Mouse (Mus musculus): ENCODE data around the gene Tpd52l2. TPM values are rescaled to one million over a fixed set of nuclear protein-coding genes. Genes with fewer than 3 reads are reported as not detected.
A peak's percentile ranks its signal among the peaks of the same experiment; 100 is the strongest.

Tpd52l2 gene
- 10 to 100 TPM; 62.9 to 67.7 TPM for total RNA-seq (2021)

DNA sequence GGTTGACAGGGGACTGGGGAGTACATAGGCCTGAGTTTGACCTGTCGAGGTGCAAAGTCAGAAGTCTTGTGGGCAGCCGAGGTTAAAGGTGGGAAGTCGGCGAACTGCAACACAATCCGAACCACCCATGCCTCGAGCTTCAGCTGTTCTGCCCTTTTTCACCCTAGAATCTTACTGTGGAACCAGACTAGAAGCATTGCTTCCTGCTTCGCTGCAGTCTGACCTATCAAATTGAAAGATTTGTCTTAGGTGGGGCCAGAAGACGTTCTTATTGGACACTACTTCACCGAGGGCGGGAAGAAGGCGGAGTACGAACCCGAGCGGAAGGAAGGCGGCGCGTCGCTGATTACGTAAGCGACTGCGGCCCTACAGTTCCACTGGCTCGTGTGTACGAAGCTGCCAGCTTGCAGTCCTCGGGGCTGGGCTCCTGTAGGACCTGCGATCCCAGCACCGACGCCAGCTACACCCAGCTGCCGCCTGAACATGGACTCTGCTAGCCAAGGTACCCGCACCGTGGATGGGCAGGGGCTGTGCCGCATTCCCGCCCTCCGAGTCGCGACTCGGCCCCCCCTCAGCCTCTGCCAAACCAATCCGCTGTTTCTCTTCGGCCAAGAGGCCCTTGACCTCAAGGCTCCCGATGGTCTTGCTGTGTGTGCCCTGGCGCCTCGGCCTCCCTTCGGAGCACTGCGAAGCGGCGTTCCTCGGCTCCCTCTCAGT lies at the start of gene Tpd52l2:
Gene Tpd52l2, plus strand, starts transcription at position 312 of the 717 bp plus-strand sequence.
- peak; percentile 87 to 89 for DNase-seq
- intact Hi-C loops (cut with DNase I) = loop anchor here (1.0 to 2.0 kb wide), 3 partner anchors 38 to 105 kb away; partner anchors contain the start of gene Zbtb46

DNA sequence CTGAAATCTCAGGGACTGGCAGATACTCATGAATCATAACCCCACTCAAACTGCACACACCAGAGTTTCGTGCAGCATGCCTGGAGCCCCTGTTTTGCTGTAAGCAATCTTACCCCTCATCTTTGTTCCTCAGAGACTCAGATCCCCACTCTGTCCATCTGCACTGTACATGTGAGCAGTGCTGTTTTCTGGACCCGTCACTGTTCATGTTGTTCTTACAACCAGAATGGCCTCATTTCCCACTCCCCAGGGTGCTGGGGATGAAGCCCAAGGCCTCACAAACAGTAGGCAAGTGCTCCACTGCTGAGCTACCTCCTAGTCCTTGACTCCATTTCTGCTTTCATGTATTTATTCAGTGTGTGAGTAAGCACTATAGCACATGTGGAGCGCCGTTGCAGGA lies 44.8 kb upstream of the Tpd52l2 start:
- intact Hi-C loops (cut with DNase I) = no loop called here

DNA sequence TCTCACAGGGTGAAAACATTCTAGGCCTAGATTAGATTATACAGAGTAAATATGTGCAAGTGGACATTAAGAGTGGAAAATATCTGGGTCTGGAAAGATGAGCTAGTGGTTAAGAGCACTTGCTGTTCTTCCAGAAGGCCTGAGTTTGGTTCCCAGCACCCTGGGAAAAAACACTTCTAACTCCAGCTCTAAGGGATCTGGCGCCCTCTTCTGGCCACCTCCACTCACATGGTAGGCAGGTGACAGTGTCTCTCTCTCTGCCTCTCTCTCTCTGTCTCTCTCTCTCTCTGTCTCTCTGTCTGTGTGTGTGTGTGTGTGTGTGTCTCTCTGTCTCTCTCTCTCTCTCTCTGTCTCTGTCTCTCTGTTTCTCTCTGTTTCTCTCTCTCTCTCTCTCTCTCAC lies 43.7 kb upstream of the Tpd52l2 start:
- intact Hi-C loops (cut with DNase I) = no loop called here
- DNase-seq = no peak

More for the DNA sequence above, 44.8 kb upstream of the Tpd52l2 start:
- DNase-seq = no peak

DNA sequence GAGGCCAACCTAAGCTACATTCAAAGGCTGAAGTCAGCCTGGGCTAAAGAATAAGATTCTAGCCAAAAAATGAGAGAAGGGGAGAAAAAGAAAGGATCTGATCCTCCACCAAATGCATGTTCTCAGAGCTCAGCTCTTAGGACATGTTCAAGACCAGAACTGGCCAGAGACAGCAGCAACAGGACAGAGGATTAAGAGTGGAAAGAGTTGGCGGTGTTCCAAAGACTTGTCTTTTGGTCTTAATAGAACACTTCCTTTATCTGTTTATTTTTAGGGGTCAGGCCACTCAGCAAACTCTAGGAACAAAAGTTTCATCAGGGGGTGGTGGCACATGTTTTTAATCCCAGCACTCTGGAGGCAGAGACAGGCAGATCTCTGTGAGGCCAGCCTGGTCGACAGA lies 41.0 kb upstream of the Tpd52l2 start:
- intact Hi-C loops (cut with DNase I) = loop anchor here (5.0 kb wide), 1 partner anchor 39 kb away; no protein-coding TSS in a partner anchor

DNA sequence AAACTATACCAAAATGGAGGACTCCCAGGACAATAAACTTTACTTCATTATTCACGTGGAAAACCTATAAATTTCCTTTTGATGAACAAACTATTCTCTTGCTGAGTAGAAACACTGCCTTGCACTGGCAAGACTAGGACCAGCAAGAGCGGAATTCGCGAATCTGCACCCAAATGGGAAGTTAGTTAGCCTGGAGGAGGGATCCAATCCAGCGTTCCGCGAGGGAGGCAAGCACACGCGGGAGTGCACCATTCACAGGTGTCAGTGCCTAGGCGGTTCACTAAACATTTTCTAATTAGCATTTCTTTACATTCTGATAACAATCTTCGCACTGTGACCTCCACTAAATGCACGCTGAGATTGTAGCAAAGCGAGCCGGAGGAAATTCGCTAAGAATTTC lies 39.1 kb upstream of the Tpd52l2 start:
- intact Hi-C loops (cut with DNase I) = loop anchor here (2.0 to 5.0 kb wide), 3 partner anchors 29 to 41 kb away; partner anchors contain the start of gene Tpd52l2
- peak in 1 of 2 experiments; percentile 25 for DNase-seq

More for the DNA sequence above, 41.0 kb upstream of the Tpd52l2 start:
- DNase-seq = no peak

DNA sequence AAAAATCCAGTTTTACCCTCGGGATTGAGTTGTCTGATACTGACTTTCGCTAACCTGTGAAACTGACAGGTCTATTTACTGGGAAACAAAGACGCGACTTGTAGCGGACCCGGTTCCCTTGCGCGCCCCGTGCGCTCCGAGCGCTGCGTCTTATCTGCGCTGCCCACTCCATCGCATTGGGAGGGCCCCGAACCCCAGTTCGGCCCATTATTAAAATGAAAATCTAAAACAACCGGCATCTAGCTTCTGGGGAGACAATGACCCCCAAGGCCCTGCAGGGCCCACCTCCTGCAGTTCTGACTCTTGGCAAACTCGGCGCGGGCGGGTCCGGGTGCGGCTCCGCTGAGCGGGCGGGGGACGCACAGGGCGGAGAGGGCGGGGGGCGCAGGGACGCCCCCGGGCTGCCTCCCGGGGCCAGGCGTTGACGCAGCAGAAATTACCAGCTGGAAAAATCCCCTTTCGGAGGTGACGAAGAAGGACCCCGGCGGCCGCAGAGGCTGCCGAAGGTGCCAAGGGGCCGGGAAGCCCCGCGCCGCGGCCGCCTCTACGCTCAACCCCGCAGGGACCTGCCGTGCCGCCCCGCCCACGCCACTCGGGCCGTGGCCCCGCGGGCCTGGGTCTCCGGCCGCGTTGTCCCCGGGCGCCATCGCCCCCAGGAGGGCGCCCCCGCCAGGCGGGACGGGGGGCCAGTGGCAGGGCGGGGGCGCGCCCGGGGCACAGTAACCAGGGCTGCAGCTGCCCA lies 38.4 kb upstream of the Tpd52l2 start:
- DNase-seq = peak; percentile 55 to 70
- intact Hi-C loops (cut with DNase I) = loop anchor here (2.0 to 5.0 kb wide), 3 partner anchors 28 to 41 kb away; partner anchors contain the start of gene Tpd52l2

DNA sequence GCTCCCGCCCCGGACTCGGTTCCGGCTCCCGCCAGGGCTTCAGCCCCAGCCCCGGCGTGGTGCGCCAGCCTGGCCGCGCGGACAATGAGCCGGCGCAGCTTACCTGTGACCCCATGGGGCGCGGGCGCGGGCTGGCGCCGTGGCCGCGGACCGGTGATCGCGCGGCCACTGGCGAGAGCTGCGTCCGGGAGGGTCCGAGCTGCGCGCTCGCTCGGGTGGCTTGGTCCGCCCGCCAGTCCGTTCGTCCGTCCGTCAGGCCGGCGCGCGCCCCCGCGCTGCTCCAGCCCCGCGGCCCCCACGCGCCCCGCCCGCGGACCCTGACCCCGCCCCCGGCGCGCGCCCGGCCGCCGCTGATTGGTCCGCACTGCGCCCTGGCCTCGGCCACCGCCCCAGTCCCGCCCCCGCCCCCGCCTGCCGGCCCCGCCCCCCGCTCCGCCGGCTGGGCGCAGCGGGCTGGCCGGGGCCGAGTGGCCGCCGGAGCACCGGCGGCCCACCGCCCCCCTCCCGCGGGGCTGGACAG lies 37.7 kb upstream of the Tpd52l2 start, which contains the start of gene Zbtb46:
Gene Zbtb46, minus strand, starts transcription at position 274 of the 520 bp plus-strand sequence.
- intact Hi-C loops (cut with DNase I) = loop anchor here (2.0 to 5.0 kb wide), 3 partner anchors 28 to 42 kb away; partner anchors contain the start of gene Tpd52l2
- DNase-seq = peak; percentile 89 to 92

DNA sequence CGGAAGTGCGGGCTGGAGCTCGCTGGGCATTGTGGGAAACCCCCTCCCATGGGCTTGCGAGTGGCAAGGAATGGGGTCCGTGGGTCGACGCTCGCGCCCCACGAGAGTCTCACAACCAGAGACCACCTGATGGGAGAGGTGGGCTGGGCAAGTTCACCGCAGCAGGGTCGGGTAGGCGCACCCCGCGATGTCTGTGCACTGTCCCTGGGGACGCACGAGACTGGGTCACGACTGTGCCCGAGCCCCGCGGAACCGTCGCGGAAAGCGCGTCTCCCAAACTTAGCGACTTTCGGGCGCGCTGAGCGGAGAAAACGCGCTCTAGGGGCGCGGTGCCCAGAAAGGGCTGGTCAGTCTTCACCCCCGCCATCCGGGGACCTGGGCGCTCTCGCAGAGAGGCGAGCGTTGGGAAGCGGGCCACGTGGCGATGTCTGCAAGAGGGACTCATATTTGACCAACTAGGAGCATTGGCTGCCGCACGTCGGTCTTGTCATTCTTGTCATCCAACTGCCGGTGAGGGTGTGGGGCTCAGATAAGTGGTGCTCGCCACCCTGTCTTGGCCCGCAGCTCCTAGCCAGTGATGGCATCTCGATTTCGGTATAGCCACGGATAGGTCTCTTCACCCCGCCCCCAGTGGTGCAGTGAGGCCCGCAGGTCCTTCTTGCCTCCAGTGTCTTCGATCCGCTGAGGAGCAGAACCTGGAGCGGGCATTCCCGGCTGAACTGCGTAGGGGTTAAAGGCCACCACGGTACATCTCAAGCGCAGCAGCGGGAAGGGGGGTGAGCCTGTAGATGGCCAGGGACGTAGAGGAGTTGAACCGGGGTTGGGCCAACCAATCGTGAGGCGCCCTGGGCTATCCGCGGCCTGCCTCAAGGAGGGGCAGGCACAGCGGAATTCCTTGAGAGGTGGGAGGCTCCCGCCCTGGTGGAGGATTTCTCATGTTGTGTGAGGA lies 37.0 kb upstream of the Tpd52l2 start:
- intact Hi-C loops (cut with DNase I) = loop anchor here (2.0 to 5.0 kb wide), 4 partner anchors 27 to 212 kb away; partner anchors contain the start of genes Sox18 and Tpd52l2
- peak; percentile 62 to 69 for DNase-seq

DNA sequence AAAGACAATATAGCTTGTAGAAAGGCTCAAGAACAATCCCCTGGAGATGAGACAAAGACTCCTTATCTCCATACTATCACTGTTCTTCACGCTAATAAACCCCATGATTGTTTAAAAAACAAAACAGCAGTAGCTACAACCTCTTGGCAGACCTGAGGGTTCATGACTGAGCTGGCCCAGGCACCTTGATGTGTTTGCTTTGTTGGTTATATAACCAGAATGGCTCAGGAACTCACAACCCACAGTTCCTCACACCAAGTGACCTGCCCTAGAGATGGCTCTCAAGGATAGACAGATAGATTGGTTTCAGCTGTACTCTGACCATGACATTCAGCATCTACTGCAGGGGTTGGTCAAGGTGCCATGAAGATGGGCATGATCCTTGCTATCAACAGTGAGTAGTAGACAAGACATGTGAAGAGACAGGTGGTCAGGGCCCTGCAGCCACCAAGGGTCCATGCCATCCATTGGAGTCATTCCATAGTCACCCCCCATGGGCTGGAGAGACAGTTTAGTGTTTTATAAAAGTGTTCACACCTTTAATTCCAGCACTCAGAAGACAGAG lies 35.3 kb upstream of the Tpd52l2 start:
- intact Hi-C loops (cut with DNase I) = loop anchor here (5.0 kb wide), 1 partner anchor 211 kb away; the partner anchor contains the start of gene Sox18
- no peak for DNase-seq

DNA sequence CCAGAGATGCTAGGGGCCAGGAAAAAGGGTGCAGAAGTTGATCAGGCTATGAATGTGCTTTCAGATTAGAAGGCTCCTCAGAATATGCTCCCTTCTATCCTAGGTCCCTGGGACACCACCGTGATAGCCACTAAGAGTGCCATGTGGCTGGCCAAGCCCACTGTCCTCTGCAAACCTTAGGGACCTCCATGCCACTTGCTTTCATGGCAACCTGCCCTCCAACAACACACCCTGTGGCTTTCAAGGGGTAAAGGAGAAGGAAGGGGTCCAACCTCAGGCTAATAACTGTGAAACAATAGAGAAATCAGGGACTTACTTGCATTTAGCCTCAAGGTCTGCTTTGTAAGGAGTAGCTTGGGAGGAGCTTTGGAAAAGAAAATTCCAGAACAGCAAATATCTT lies 34.3 kb upstream of the Tpd52l2 start:
- no peak for DNase-seq
- intact Hi-C loops (cut with DNase I) = loop anchor here (5.0 kb wide), 1 partner anchor 210 kb away; the partner anchor contains the start of gene Sox18

DNA sequence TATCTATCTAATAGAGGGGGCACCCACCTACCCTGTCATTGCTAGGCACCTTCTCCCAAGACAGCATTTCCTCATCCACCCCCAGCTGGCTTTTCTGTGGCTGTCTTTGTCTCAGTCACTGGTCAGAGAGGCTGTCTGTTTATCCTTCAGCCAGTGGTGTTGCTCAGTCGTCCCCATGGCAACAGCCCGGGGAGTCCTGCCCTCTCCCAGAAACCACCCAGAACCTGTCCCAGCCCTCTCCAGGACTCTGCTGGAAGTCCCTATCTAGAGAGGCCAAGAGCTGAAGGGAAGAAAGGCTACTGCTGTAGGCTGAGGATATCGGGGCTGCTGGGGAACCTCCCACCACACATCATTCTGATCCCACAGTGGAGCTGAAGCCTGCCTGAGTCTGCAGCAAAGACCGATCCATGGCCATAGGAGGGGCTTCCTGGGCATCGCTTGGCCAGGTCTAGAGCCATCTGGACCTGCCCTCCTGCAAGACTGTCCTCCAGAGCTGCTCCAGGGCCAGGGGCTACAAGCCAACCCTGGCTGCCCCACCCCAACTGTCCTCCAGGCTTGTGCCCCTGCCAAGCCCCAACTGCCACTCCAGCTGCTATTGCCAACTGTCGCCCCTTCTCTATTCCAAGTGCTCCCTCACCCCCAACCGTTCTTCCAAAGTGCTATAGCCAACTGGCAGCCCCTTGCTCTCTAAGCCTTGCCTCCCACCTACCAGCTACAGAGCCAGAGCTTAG lies 33.8 kb upstream of the Tpd52l2 start:
- peak; percentile 40 to 47 for DNase-seq
- intact Hi-C loops (cut with DNase I) = loop anchor here (5.0 kb wide), 1 partner anchor 209 kb away; the partner anchor contains the start of gene Sox18

DNA sequence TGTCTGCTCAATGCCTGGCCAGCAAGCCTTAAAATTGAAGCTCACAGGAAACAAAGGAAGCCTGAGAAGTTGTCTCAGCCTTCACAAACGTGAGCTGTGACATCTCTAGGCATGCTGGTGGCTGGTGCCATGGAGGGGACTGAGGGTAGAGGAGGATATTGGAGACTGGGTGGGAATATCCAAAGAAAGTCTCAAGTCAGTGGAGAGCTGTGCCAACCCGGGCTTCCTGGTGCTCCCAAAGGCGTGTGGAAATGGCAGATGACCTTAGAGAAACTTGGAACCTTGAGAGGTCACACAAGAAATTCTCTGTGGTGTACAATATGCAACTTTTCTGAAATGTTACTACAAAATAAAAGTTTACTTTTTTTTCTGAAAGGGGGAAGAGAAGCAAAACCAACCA lies 31.5 kb upstream of the Tpd52l2 start:
- intact Hi-C loops (cut with DNase I) = no loop called here

DNA sequence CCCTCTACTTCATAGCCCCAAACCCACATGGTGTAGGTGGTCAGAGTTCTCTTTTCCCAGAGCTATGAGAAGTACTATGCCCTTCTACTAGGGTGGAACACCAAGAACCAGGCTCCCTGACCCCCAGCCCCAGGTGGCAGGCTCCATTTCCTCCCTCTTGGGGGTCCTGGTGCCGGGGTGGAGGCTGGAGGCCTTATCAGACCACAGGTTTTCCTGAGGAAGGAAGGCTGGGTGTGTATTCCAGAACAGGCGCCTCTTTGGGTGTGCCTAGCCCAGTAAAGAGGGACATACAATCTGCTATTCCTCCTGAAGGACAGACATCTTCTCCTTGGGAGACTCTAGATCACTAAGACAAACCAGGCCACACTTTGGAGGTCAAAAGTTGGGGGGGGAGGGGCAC lies 26.7 kb upstream of the Tpd52l2 start:
- intact Hi-C loops (cut with DNase I) = no loop called here
- DNase-seq = peak; percentile 36 to 48

More for the DNA sequence above, 31.5 kb upstream of the Tpd52l2 start:
- DNase-seq = no peak

DNA sequence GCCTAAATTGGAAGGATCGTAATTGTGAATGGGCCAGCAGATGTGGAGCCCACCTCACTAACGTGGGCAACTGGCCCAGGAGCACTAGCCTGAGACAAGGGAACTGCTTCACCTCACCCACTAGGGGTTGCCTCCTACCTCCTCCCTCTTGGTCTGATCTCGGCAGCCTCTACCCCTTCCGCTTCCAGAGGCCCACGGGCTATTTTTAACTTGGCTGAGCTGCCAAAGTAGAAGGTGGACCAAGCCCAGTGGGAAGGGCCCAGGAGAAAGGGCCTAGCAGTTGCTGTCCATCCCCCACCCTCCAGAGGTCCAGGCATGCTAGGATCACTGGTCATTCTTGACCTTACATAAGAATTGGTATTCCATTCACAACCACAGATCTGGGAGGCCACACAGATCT lies 25.7 kb upstream of the Tpd52l2 start:
- intact Hi-C loops (cut with DNase I) = no loop called here
- peak; percentile 64 to 72 for DNase-seq

DNA sequence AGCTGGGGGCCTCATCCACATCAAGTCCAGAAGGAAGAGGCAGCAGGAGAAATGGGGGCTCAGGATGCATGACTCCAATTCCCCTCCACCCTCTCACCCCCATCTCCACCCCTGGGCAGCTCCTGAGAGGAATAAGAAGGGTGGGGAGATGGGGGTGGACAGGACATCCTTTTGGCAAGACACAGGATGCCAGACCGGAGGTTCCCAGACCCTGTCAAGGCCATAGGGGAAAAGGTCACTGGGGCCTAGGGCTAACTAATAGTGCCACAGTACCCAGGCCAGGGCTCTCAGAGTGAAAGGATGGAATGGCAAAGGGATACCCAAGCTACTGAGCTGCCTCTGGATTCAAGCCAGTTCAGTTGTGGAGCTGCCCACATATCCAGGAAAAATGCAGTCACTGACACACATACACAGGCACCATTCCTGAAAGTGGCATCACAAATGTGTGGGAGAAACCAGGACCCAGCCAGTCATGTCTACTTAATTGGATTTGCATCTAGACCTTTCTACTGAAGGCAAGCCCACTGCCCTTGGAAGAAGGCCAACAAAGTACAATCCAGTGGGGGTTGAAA lies 24.6 kb upstream of the Tpd52l2 start:
- DNase-seq = peak; percentile 17 to 42
- intact Hi-C loops (cut with DNase I) = no loop called here

DNA sequence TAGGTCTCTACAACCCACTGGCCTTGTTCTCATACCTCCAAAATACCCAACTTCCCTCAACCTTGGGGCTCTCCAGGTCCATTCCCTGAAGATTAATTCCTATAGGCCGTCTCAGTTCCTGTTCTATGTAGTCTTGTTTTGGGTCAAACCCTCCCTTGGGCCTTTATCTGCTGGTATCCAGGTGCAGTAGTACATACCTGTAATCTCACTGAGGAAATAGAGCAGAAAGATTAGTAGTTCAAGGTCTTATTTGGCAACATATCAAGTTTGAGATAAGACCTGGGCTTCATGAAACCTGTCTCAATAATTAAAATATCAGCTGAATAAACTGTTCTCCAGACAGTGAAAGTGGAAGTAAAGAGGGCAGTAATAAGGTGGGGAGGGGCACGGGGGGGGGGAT lies 13.8 kb upstream of the Tpd52l2 start:
- no peak for DNase-seq
- intact Hi-C loops (cut with DNase I) = no loop called here

DNA sequence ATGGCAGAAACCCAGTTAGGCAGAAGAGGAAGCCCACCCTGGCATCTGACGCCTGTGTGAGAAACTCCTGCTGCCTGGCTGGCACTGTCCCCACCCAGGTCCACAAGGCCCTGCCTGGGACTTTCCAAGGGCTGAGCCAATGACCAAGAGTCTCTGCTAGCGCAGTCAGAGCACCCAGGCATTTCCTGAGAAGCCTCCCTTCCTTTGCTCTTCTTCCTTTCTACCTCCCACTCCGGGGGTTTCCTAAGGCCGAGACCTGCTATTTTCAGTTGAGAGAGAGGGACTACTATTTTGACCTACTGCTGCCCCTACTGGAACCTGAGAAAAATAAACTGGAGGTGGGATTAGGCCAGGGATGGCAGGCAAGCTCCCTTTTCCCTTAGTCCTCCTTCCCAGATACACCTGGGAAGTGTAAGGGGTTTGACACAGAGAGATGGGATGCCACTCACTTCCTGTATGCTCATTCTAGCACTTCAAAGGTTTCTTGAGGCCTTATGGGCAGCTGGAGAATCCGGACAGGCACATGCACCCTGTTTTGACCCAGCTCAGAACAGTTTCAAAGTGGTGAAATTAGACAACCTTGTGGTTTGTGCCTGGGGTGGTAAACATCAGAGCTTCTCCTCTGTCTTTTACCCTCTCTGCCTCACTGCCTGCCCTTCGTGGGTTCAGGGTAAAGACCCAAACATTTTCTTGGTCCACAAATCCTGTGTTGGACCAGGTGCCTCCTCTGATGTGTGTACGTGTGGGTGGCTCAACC lies 13.2 kb upstream of the Tpd52l2 start:
- intact Hi-C loops (cut with DNase I) = no loop called here
- peak; percentile 61 to 77 for DNase-seq
